Mouse (Mus musculus): ENCODE data around the gene Sox6. TPM values are rescaled to one million over a fixed set of nuclear protein-coding genes. Genes with fewer than 3 reads are reported as not detected.

Sox6 gene
- polyA plus RNA-seq, 2 experiments, result 21.3 to 59.4 TPM

GRCm38 (mm10) chr7:115867518-115868270, 170.9 kb downstream of the Sox6 start:
- DNase-seq (ENCODE audit: low spot score), result no peak
- H3K9ac ChIP-seq (ENCODE audit: low read depth, low read length, severe bottlenecking), result no peak overlapping the region
- H3K27me3 ChIP-seq (ENCODE audit: control insufficient read depth, insufficient read depth, low read length), result no peaks in the 10 kb centered on the region
- H3K27ac ChIP-seq (replicated peaks; ENCODE audit: low read depth, low read length), result no peak overlapping the region
- H3K4me1 ChIP-seq (ENCODE audit: control insufficient read depth, insufficient read depth, low read length), result peaks cover 22% of the 10 kb centered on the region
- ATAC-seq (ENCODE audit: low FRiP score, low read depth), result no peak
- TF ChIP-seq POLR2A (IDR thresholded peaks at IDR 0.05; ENCODE audit: borderline replicate concordance, extremely low read depth, insufficient read depth, insufficient read length), result no peak
- H3K36me3 ChIP-seq (ENCODE audit: control insufficient read depth, insufficient read depth, low read length), result no peaks in the 10 kb centered on the region
- no peaks in the 10 kb centered on the region for H3K9me3 ChIP-seq (ENCODE audit: control insufficient read depth, low read length)
- 38% methylated on average over 10 of the region's 10 CpGs for WGBS
- H3K4me3 ChIP-seq (replicated peaks; ENCODE audit: low read length), result no peak overlapping the region
- H3K4me2 ChIP-seq (replicated peaks; ENCODE audit: low read depth, low read length, severe bottlenecking), result no peak overlapping the region

DNA sequence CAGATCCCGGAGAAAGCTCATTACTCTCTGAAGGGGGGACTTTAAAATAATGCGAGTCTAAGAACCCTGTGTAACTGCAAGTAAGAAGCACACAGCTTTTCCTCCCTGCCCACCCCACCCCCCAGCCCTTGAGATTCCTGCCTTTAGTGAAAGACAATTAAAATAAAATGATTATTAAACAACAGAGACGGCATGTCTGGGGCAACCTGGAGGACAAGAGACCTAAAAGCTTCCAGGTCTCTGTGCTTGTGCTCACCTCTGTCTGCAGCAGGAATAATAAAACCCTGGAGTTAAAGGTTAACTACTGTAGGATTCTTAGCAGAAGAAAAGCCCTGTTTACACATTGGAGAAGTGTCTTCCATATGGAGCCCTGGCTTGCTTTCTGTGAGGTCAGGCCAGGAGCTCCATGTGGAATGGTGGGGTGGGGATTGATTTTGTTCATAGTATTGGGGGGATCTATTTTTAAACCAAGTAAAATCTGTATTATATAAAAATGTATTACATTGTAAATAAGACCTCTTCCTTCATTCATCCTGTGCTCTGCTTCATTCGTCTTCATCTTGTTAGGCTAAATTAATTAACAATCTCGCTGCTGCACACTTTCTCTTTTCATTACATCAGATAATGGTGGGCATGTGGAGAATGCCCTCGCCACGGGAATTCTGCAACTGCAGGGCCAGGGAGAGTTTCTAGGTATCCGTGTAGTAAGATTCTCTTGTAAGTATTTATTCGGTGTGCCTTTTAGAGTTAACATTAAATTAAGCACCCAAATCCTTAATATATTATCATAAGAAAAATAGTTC, 171.7 kb downstream of the Sox6 start:
- 28% methylated on average over 9 of the region's 9 CpGs for WGBS
- no peak overlapping the region for H3K27ac ChIP-seq (replicated peaks; ENCODE audit: low read depth, low read length)
- TF ChIP-seq POLR2A (IDR thresholded peaks at IDR 0.05; ENCODE audit: borderline replicate concordance, extremely low read depth, insufficient read depth, insufficient read length), result no peak
- H3K9ac ChIP-seq (ENCODE audit: low read depth, low read length, severe bottlenecking), result no peak overlapping the region
- no peak for ATAC-seq (ENCODE audit: low FRiP score, low read depth)
- no peaks in the 10 kb centered on the region for H3K36me3 ChIP-seq (ENCODE audit: control insufficient read depth, insufficient read depth, low read length)
- no peak for DNase-seq (ENCODE audit: low spot score)
- no peak overlapping the region for H3K4me2 ChIP-seq (replicated peaks; ENCODE audit: low read depth, low read length, severe bottlenecking)
- H3K4me3 ChIP-seq (replicated peaks; ENCODE audit: low read length), result no peak overlapping the region
- H3K27me3 ChIP-seq (ENCODE audit: control insufficient read depth, insufficient read depth, low read length), result no peaks in the 10 kb centered on the region
- H3K4me1 ChIP-seq (ENCODE audit: control insufficient read depth, insufficient read depth, low read length), result peaks cover 22% of the 10 kb centered on the region
- H3K9me3 ChIP-seq (ENCODE audit: control insufficient read depth, low read length), result no peaks in the 10 kb centered on the region

- Histone ChIP-seq H3K9me3 (ENCODE audit: control insufficient read depth, low read length) (no peaks in the 10 kb centered on the region), H3K27ac (replicated peaks; ENCODE audit: low read depth, low read length) (no peak overlapping the region), H3K4me3 (replicated peaks; ENCODE audit: low read length) (no peak overlapping the region), H3K4me1 (ENCODE audit: control insufficient read depth, insufficient read depth, low read length) (peaks cover 22% of the 10 kb centered on the region), H3K36me3 (ENCODE audit: control insufficient read depth, insufficient read depth, low read length) (no peaks in the 10 kb centered on the region), H3K4me2 (replicated peaks; ENCODE audit: low read depth, low read length, severe bottlenecking) (no peak overlapping the region), H3K27me3 (ENCODE audit: control insufficient read depth, insufficient read depth, low read length) (no peaks in the 10 kb centered on the region), H3K9ac (ENCODE audit: low read depth, low read length, severe bottlenecking) (no peak overlapping the region)
- WGBS, result 36% methylated on average over 9 of the region's 9 CpGs
- no peak for TF ChIP-seq POLR2A (IDR thresholded peaks at IDR 0.05; ENCODE audit: borderline replicate concordance, extremely low read depth, insufficient read depth, insufficient read length)
- DNase-seq (ENCODE audit: low spot score) (no peak), ATAC-seq (ENCODE audit: low FRiP score, low read depth) (no peak)
Measured at GRCm38 (mm10) chr7:115865979-115866697, 172.5 kb downstream of the Sox6 start.

GRCm38 (mm10) chr7:115865231-115865630, 173.4 kb downstream of the Sox6 start:
- ATAC-seq (ENCODE audit: low FRiP score, low read depth) (no peak), DNase-seq (ENCODE audit: low spot score) (no peak)
- Histone ChIP-seq H3K4me3 (replicated peaks; ENCODE audit: low read length) (no peak overlapping the region), H3K9me3 (ENCODE audit: control insufficient read depth, low read length) (no peaks in the 10 kb centered on the region), H3K4me2 (replicated peaks; ENCODE audit: low read depth, low read length, severe bottlenecking) (no peak overlapping the region), H3K36me3 (ENCODE audit: control insufficient read depth, insufficient read depth, low read length) (no peaks in the 10 kb centered on the region), H3K4me1 (ENCODE audit: control insufficient read depth, insufficient read depth, low read length) (peaks cover 22% of the 10 kb centered on the region), H3K27me3 (ENCODE audit: control insufficient read depth, insufficient read depth, low read length) (no peaks in the 10 kb centered on the region), H3K27ac (replicated peaks; ENCODE audit: low read depth, low read length) (no peak overlapping the region), H3K9ac (ENCODE audit: low read depth, low read length, severe bottlenecking) (no peak overlapping the region)
- TF ChIP-seq POLR2A (IDR thresholded peaks at IDR 0.05; ENCODE audit: borderline replicate concordance, extremely low read depth, insufficient read depth, insufficient read length), result no peak
- WGBS, result 65% methylated on average over 6 of the region's 6 CpGs

DNA sequence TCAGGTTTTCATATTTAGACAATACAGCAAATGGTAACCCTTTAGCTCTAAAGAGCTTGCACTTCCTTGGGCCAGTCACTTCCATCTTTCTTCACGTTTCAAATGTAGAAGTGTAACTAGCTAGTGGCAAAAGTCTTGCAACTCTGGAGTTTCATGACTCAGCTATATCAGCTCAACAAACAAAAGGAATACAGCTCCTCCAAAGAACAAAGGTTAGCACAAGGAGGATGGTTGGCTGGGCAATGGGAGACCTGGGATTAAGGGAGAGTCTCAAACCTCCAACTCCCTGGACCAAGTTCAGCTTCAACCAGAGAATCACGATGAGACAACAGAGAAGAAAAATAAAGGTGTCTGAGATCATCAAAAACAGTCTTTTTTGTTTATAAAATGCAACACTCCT, 174.2 kb downstream of the Sox6 start:
- H3K4me3 ChIP-seq (replicated peaks; ENCODE audit: low read length), result no peak overlapping the region
- H3K9ac ChIP-seq (ENCODE audit: low read depth, low read length, severe bottlenecking), result no peak overlapping the region
- no peak for TF ChIP-seq POLR2A (IDR thresholded peaks at IDR 0.05; ENCODE audit: borderline replicate concordance, extremely low read depth, insufficient read depth, insufficient read length)
- ATAC-seq (ENCODE audit: low FRiP score, low read depth), result no peak
- H3K27me3 ChIP-seq (ENCODE audit: control insufficient read depth, insufficient read depth, low read length), result no peaks in the 10 kb centered on the region
- no peaks in the 10 kb centered on the region for H3K9me3 ChIP-seq (ENCODE audit: control insufficient read depth, low read length)
- DNase-seq (ENCODE audit: low spot score), result no peak
- H3K36me3 ChIP-seq (ENCODE audit: control insufficient read depth, insufficient read depth, low read length), result no peaks in the 10 kb centered on the region
- H3K4me1 ChIP-seq (ENCODE audit: control insufficient read depth, insufficient read depth, low read length), result peaks cover 22% of the 10 kb centered on the region
- no peak overlapping the region for H3K4me2 ChIP-seq (replicated peaks; ENCODE audit: low read depth, low read length, severe bottlenecking)
- H3K27ac ChIP-seq (replicated peaks; ENCODE audit: low read depth, low read length), result no peak overlapping the region
- whole genome bisulfite sequencing, result 59% methylated on average over 2 of the region's 2 CpGs
